Mouse (Mus musculus) embryonic fibroblast, embryonic 13.5 days (primary cell): Measurements from ENCODE around the gene Stat5a.

Experiments
- CTCF ChIP-seq: IDR thresholded peaks from 2 replicates; pipeline ENCODE4 v1.5.1; 2011; ENCODE audit warnings: mild to moderate bottlenecking, control low read depth, low read length, moderate library complexity, borderline replicate concordance; ENCODE audit not compliant: insufficient read depth
- POLR2A ChIP-seq: IDR thresholded peaks from 2 replicates; pipeline ENCODE4 v1.6.1; 2011; ENCODE audit warnings: low read depth, mild to moderate bottlenecking, control low read depth, low read length, moderate library complexity

GRCm38 (mm10) chr11:100924386-100924919 is 65.3 kb downstream of the Stat5a start:
- no peak for TF ChIP-seq CTCF
- no peak for TF ChIP-seq POLR2A
